Comparison of ENCODE assay signal across 9 mouse cellular contexts in genomic region chr14:61310963-61311362, GRCm38 (mm10). TPM values are rescaled to one million over a fixed set of nuclear protein-coding genes. Genes with fewer than 3 reads are reported as not detected.
DNase-seq lines count a peak whose midpoint lies in the region; ATAC-seq and TF ChIP-seq lines count a peak whose summit lies in the region.
"Had no signal": no experiment of that assay in that cellular context is flagged by ENCODE, and none has a peak within 500 bp of the region (broad histone marks: within the 10 kb centered on the region; RNA-seq: fewer than 3 reads in every experiment).

No protein-coding gene starts in this region.

- H3K4me2 ChIP-seq in kidney, postnatal 0 days (ENCODE audit: low read length), result no peak overlapping the region
- 0 out of 2 replicates have a peak overlapping the region, but pooled peaks have one; percentile 2 for H3K4me2 ChIP-seq in limb, embryonic 15.5 days
- H3K4me2 ChIP-seq: midbrain, embryonic 15.5 days had no signal

- no peak for TF ChIP-seq CTCF in cerebellum, adult 2 months (IDR thresholded peaks at IDR 0.05; ENCODE audit: borderline replicate concordance, insufficient read depth, low read depth, low read length)
- TF ChIP-seq CTCF in kidney, postnatal 0 days (IDR thresholded peaks at IDR 0.05; ENCODE audit: low read depth), result no peak
- no peak for TF ChIP-seq CTCF in E14TG2a.4 (conservative IDR thresholded peaks at IDR 0.05; ENCODE audit: low read length)

- 36% methylated on average over 12 of the region's 12 CpGs for WGBS in cerebellum, adult 2 months
- 58% methylated on average over 12 of the region's 12 CpGs for WGBS in kidney, postnatal 0 days
- WGBS in limb, embryonic 15.5 days, result 49% methylated on average over 12 of the region's 12 CpGs

- no peaks in the 10 kb centered on the region for H3K36me3 ChIP-seq in kidney, postnatal 0 days (ENCODE audit: insufficient read depth, low read length)
- no peaks in the 10 kb centered on the region for H3K36me3 ChIP-seq in E14TG2a.4 (ENCODE audit: insufficient read depth, low read length)
- H3K36me3 ChIP-seq in limb, embryonic 15.5 days, result no peaks in the 10 kb centered on the region
- H3K36me3 ChIP-seq: midbrain, embryonic 15.5 days had no signal

- no peak overlapping the region for H3K27ac ChIP-seq in cerebellum, adult 2 months (ENCODE audit: insufficient read depth, low read length)
- H3K27ac ChIP-seq in kidney, postnatal 0 days, result peak overlapping the region; percentile 5; the same call in 1 of the 2 replicates
- no peak overlapping the region for H3K27ac ChIP-seq in limb, embryonic 15.5 days
- H3K27ac ChIP-seq: midbrain, embryonic 15.5 days had no signal

- H3K4me3 ChIP-seq in cerebellum, adult 2 months (replicated peaks; ENCODE audit: insufficient read depth, low read depth, low read length), result no peak overlapping the region
- H3K4me3 ChIP-seq in kidney, postnatal 0 days (replicated peaks; ENCODE audit: low read depth, low read length), result no peak overlapping the region
- peak overlapping the region; percentile 60 for H3K4me3 ChIP-seq in E14TG2a.4 (replicated peaks; ENCODE audit: low read length)
- no peak overlapping the region for H3K4me3 ChIP-seq in limb, embryonic 15.5 days
- H3K4me3 ChIP-seq: midbrain, embryonic 15.5 days had no signal

- H3K4me1 ChIP-seq in cerebellum, adult 2 months (ENCODE audit: control insufficient read depth, insufficient read depth, low read length), result no peaks in the 10 kb centered on the region
- H3K4me1 ChIP-seq in kidney, postnatal 0 days (replicated peaks; ENCODE audit: insufficient read depth, low read length), result 0 out of 2 replicates have a peak, but pooled peaks cover 4% of the 10 kb centered on the region
- H3K4me1 ChIP-seq in E14TG2a.4 (replicated peaks; ENCODE audit: low read depth, low read length), result peaks cover 41% of the 10 kb centered on the region
- peaks cover 13% of the 10 kb centered on the region for H3K4me1 ChIP-seq in limb, embryonic 15.5 days
- H3K4me1 ChIP-seq: midbrain, embryonic 15.5 days had no signal

- H3K27me3 ChIP-seq in cerebellum, adult 2 months (ENCODE audit: control insufficient read depth, insufficient read depth, low read length), result no peaks in the 10 kb centered on the region
- no peaks in the 10 kb centered on the region for H3K27me3 ChIP-seq in kidney, postnatal 0 days (ENCODE audit: insufficient read depth, low read length)
- no peaks in the 10 kb centered on the region for H3K27me3 ChIP-seq in E14TG2a.4 (ENCODE audit: insufficient read depth, low read length)
- H3K27me3 ChIP-seq in limb, embryonic 15.5 days, result no peaks in the 10 kb centered on the region
- H3K27me3 ChIP-seq: midbrain, embryonic 15.5 days had no signal

- no peak overlapping the region for H3K9ac ChIP-seq in kidney, postnatal 0 days (ENCODE audit: low read depth, low read length)
- H3K9ac ChIP-seq in limb, embryonic 15.5 days, result no peak overlapping the region
- H3K9ac ChIP-seq: midbrain, embryonic 15.5 days had no signal

- ATAC-seq in kidney, postnatal 0 days (replicated peaks; ENCODE audit: low FRiP score, low read depth), result no peak
- ATAC-seq in limb, embryonic 15.5 days (ENCODE audit: insufficient number of reproducible peaks, low FRiP score, low TSS enrichment, low read depth), result no peak
- no peak for ATAC-seq in inflammation-experienced regulatory T-cells, adult 6 months
- ATAC-seq: midbrain, embryonic 15.5 days had no signal

- no peaks in the 10 kb centered on the region for H3K9me3 ChIP-seq in kidney, postnatal 0 days (replicated peaks; ENCODE audit: low read length)
- H3K9me3 ChIP-seq in E14TG2a.4 (ENCODE audit: low read length), result no peaks in the 10 kb centered on the region
- H3K9me3 ChIP-seq in limb, embryonic 15.5 days, result no peaks in the 10 kb centered on the region
- H3K9me3 ChIP-seq: midbrain, embryonic 15.5 days had no signal

- TF ChIP-seq POLR2A in cerebellum, adult 2 months (IDR thresholded peaks at IDR 0.05; ENCODE audit: borderline replicate concordance, insufficient read depth, low read length), result no peak

- DNase-seq in cerebellum, postnatal 10 days, result peak; percentile 38 to 46
- DNase-seq in cerebellum, adult 2 months, result no peak
- DNase-seq in kidney, postnatal 0 days (ENCODE audit: low spot score), result peak; percentile 39
- no peak for DNase-seq in kidney, adult 18-20 months
- DNase-seq in spleen, postnatal 10 days (ENCODE audit: low spot score in 2 of 2), result no peak

RNA-seq across cellular contexts. Expression of gene Arl11, which starts 1.4 kb away (rescaled TPM):
- 0.74 and 0.75 TPM in 2 replicates for polyA plus RNA-seq in cerebellum, adult 2 months (2012; rRNA removed)
- 0.71 and 1.2 TPM in 2 replicates for polyA plus RNA-seq in kidney, postnatal 0 days (2015; fragmentation: Nextera tagmentation; extraction: Ambion mirVana)
- polyA plus RNA-seq in limb, embryonic 15.5 days (2015; fragmentation: Nextera tagmentation; extraction: Ambion mirVana), result 0.87 and 1.7 TPM in 2 replicates
- under 1 TPM; 0.30 to 0.64 (median 0.53) TPM for polyA plus RNA-seq in inflammation-experienced regulatory T-cells, adult 6 months (2017; shearing (Covaris generic))

RNA-seq across cellular contexts. Expression of gene Ebpl, which starts 49.3 kb away (rescaled TPM):
- polyA plus RNA-seq in cerebellum, adult 2 months (2012; rRNA removed), result 5.1 and 5.5 TPM in 2 replicates
- polyA plus RNA-seq in kidney, postnatal 0 days (2015; fragmentation: Nextera tagmentation; extraction: Ambion mirVana), result 11.3 and 13.4 TPM in 2 replicates
- polyA plus RNA-seq in limb, embryonic 15.5 days (2015; fragmentation: Nextera tagmentation; extraction: Ambion mirVana), result 10.4 and 13.4 TPM in 2 replicates
- 10 to 100 TPM in 2 of 3 experiments, 1 to 10 TPM in 1; 8.3 to 13.0 (median 10.1) TPM for polyA plus RNA-seq in inflammation-experienced regulatory T-cells, adult 6 months (2017; shearing (Covaris generic))

RNA-seq across cellular contexts. Expression of gene Sgcg, which starts 52.7 kb away (rescaled TPM):
- 1.1 and 1.4 TPM in 2 replicates for polyA plus RNA-seq in cerebellum, adult 2 months (2012; rRNA removed)
- 0.60 and 1.2 TPM in 2 replicates for polyA plus RNA-seq in kidney, postnatal 0 days (2015; fragmentation: Nextera tagmentation; extraction: Ambion mirVana)
- 9.3 and 23.0 TPM in 2 replicates for polyA plus RNA-seq in limb, embryonic 15.5 days (2015; fragmentation: Nextera tagmentation; extraction: Ambion mirVana)
- polyA plus RNA-seq in inflammation-experienced regulatory T-cells, adult 6 months (2017; shearing (Covaris generic)), result not detected

Comparison
In these comparisons a context has a peak if more than half of its experiments do, and no peak if none do; other contexts are left out.
1. DNase-seq: peak in cerebellum, postnatal 10 days (2 of 2) and kidney, postnatal 0 days (single experiment); none in cerebellum, adult 2 months (0 of 2), kidney, adult 18-20 months (single experiment) and spleen, postnatal 10 days (0 of 2).